Mouse (Mus musculus): ENCODE data around the gene Hspa1a. TPM values are rescaled to one million over a fixed set of nuclear protein-coding genes. Genes with fewer than 3 reads are reported as not detected.
A peak's percentile ranks its signal among the peaks of the same experiment; 100 is the strongest.

Gene Hspa1a
- polyA plus RNA-seq, 1 experiment = 1.8 TPM

GRCm38 (mm10) chr17:34954831-34955230 lies 17.1 kb downstream of the Hspa1a start:
- H3K36me3 ChIP-seq (ENCODE audit: control insufficient read depth, insufficient read depth) = peaks cover 12% of the 10 kb centered on the region
- H3K4me3 ChIP-seq = no peak overlapping the region
- peaks cover 18% of the 10 kb centered on the region for H3K79me2 ChIP-seq (ENCODE audit: control insufficient read depth, insufficient read depth)
- no peak overlapping the region for H3K4me2 ChIP-seq (ENCODE audit: low read depth)
- H3ac ChIP-seq (ENCODE audit: control insufficient read depth, insufficient read length) = no peak overlapping the region
- no peaks in the 10 kb centered on the region for H3K27me3 ChIP-seq (ENCODE audit: control insufficient read depth, insufficient read depth, insufficient read length)
- TF ChIP-seq USF1 (IDR thresholded peaks at IDR 0.05; ENCODE audit: low read depth) (no peak), TCF3 (IDR thresholded peaks at IDR 0.05; ENCODE audit: insufficient read length, low read depth) (no peak), MYOG (IDR thresholded peaks at IDR 0.05; ENCODE audit: control insufficient read depth in 1 of 3, insufficient read depth in 1 of 3, insufficient read length in 2 of 3, low read depth in 2 of 3) (no peak)

GRCm38 (mm10) chr17:34953904-34954303 lies 18.1 kb downstream of the Hspa1a start:
- Histone ChIP-seq H3K36me3 (ENCODE audit: control insufficient read depth, insufficient read depth) (peaks cover 14% of the 10 kb centered on the region), H3K27me3 (ENCODE audit: control insufficient read depth, insufficient read depth, insufficient read length) (no peaks in the 10 kb centered on the region), H3K79me2 (ENCODE audit: control insufficient read depth, insufficient read depth) (peaks cover 18% of the 10 kb centered on the region), H3K4me2 (ENCODE audit: low read depth) (no peak overlapping the region), H3ac (ENCODE audit: control insufficient read depth, insufficient read length) (no peak overlapping the region), H3K4me3 (no peak overlapping the region)
- TF ChIP-seq SRF (IDR thresholded peaks at IDR 0.05; ENCODE audit: control insufficient read depth, insufficient read length, low read depth) (no peak), POLR2AphosphoS2 (IDR thresholded peaks at IDR 0.05; ENCODE audit: insufficient read length, low read depth) (no peak), POLR2A (IDR thresholded peaks at IDR 0.05; ENCODE audit: insufficient read length, low read depth) (no peak), TCF3 (IDR thresholded peaks at IDR 0.05; ENCODE audit: insufficient read length, low read depth) (no peak), CEBPB (IDR thresholded peaks at IDR 0.05; ENCODE audit: insufficient read depth, poor library complexity, severe bottlenecking) (no peak), MYOD1 (IDR thresholded peaks at IDR 0.05; ENCODE audit: control insufficient read depth in 1 of 3, insufficient read length in 2 of 3, low read depth in 2 of 3) (no peak), USF1 (IDR thresholded peaks at IDR 0.05; ENCODE audit: low read depth) (no peak), MAX (IDR thresholded peaks at IDR 0.05; ENCODE audit: low read depth) (no peak), TCF12 (IDR thresholded peaks at IDR 0.05; ENCODE audit: insufficient read depth, poor library complexity, severe bottlenecking) (no peak), REST (IDR thresholded peaks at IDR 0.05; ENCODE audit: insufficient read depth, insufficient read length) (no peak), E2F4 (IDR thresholded peaks at IDR 0.05; ENCODE audit: insufficient read depth) (no peak), MYOG (IDR thresholded peaks at IDR 0.05; ENCODE audit: control insufficient read depth in 1 of 3, insufficient read depth in 1 of 3, insufficient read length in 2 of 3, low read depth in 2 of 3) (no peak)

- Histone ChIP-seq H3K4me2 (ENCODE audit: low read depth) (peak overlapping the region; percentile 58), H3K27me3 (ENCODE audit: control insufficient read depth, insufficient read depth, insufficient read length) (no peaks in the 10 kb centered on the region), H3ac (ENCODE audit: control insufficient read depth, insufficient read length) (no peak overlapping the region), H3K79me2 (ENCODE audit: control insufficient read depth, insufficient read depth) (peaks cover 18% of the 10 kb centered on the region), H3K36me3 (ENCODE audit: control insufficient read depth, insufficient read depth) (peaks cover 14% of the 10 kb centered on the region), H3K4me3 (peak overlapping the region; percentile 99)
- no peak for TF ChIP-seq E2F4 (IDR thresholded peaks at IDR 0.05; ENCODE audit: insufficient read depth)
- TF ChIP-seq USF1 (IDR thresholded peaks at IDR 0.05; ENCODE audit: low read depth) = no peak
- TF ChIP-seq MYOG (IDR thresholded peaks at IDR 0.05; ENCODE audit: control insufficient read depth in 1 of 3, insufficient read depth in 1 of 3, insufficient read length in 2 of 3, low read depth in 2 of 3) = no peak
- TF ChIP-seq TCF12 (IDR thresholded peaks at IDR 0.05; ENCODE audit: insufficient read depth, poor library complexity, severe bottlenecking) = no peak
- no peak for TF ChIP-seq MAX (IDR thresholded peaks at IDR 0.05; ENCODE audit: low read depth)
- no peak for TF ChIP-seq POLR2A (IDR thresholded peaks at IDR 0.05; ENCODE audit: insufficient read length, low read depth)
- TF ChIP-seq POLR2AphosphoS2 (IDR thresholded peaks at IDR 0.05; ENCODE audit: insufficient read length, low read depth) = no peak
- no peak for TF ChIP-seq CEBPB (IDR thresholded peaks at IDR 0.05; ENCODE audit: insufficient read depth, poor library complexity, severe bottlenecking)
- TF ChIP-seq SRF (IDR thresholded peaks at IDR 0.05; ENCODE audit: control insufficient read depth, insufficient read length, low read depth) = no peak
Observed at GRCm38 (mm10) chr17:34953258-34953657, 18.7 kb downstream of the Hspa1a start.

GRCm38 (mm10) chr17:34952378-34953040 lies 19.4 kb downstream of the Hspa1a start:
- Histone ChIP-seq H3K4me2 (ENCODE audit: low read depth) (peak overlapping the region; percentile 58), H3K4me3 (peak overlapping the region; percentile 99), H3ac (ENCODE audit: control insufficient read depth, insufficient read length) (peak overlapping the region; percentile 48), H3K79me2 (ENCODE audit: control insufficient read depth, insufficient read depth) (peaks cover 18% of the 10 kb centered on the region), H3K27me3 (ENCODE audit: control insufficient read depth, insufficient read depth, insufficient read length) (no peaks in the 10 kb centered on the region), H3K36me3 (ENCODE audit: control insufficient read depth, insufficient read depth) (peaks cover 14% of the 10 kb centered on the region)
- TF ChIP-seq CEBPB (IDR thresholded peaks at IDR 0.05; ENCODE audit: insufficient read depth, poor library complexity, severe bottlenecking) (no peak), REST (IDR thresholded peaks at IDR 0.05; ENCODE audit: insufficient read depth, insufficient read length) (no peak), POLR2A (IDR thresholded peaks at IDR 0.05; ENCODE audit: insufficient read length, low read depth) (peak; percentile 98), MYOD1 (IDR thresholded peaks at IDR 0.05; ENCODE audit: control insufficient read depth in 1 of 3, insufficient read length in 2 of 3, low read depth in 2 of 3) (no peak), USF1 (IDR thresholded peaks at IDR 0.05; ENCODE audit: low read depth) (no peak), TCF3 (IDR thresholded peaks at IDR 0.05; ENCODE audit: insufficient read length, low read depth) (no peak), POLR2AphosphoS2 (IDR thresholded peaks at IDR 0.05; ENCODE audit: insufficient read length, low read depth) (peak; percentile 97), E2F4 (IDR thresholded peaks at IDR 0.05; ENCODE audit: insufficient read depth) (peak; percentile 22), MYOG (IDR thresholded peaks at IDR 0.05; ENCODE audit: control insufficient read depth in 1 of 3, insufficient read depth in 1 of 3, insufficient read length in 2 of 3, low read depth in 2 of 3) (no peak), TCF12 (IDR thresholded peaks at IDR 0.05; ENCODE audit: insufficient read depth, poor library complexity, severe bottlenecking) (no peak), MAX (IDR thresholded peaks at IDR 0.05; ENCODE audit: low read depth) (peak; percentile 99), SRF (IDR thresholded peaks at IDR 0.05; ENCODE audit: control insufficient read depth, insufficient read length, low read depth) (no peak)
